Mouse (Mus musculus) granulocyte monocyte progenitor cell, adult 5-6 weeks (primary cell): Measurements from ENCODE around the gene Cog2. TPM values are rescaled to one million over a fixed set of nuclear protein-coding genes. Genes with fewer than 3 reads are reported as not detected.

Experiments
- ATAC-seq: replicated peaks from 2 replicates; pipeline ENCODE4 v1.8.0; 2016; ENCODE audit warnings: mild to moderate bottlenecking, moderate TSS enrichment, inconsistent platforms; ENCODE audit not compliant: poor library complexity, severe bottlenecking
- total RNA-seq, 2 experiments: library from RNA; stranded (forward) in 1 of 2; stranded (reverse) in 1 of 2; fragments of 200-712, 200-1000 nt in 1 of 2; fragments of >200 nt in 1 of 2; fragmentation: Nextera tagmentation in 1 of 2; gene quantifications; 2 replicates each; pipeline ENCODE4 v1.2.3; 2014 to 2017

Gene Cog2
- total RNA-seq (2014; fragmentation: Nextera tagmentation) (18.9 and 22.5 TPM in 2 replicates), total RNA-seq (2017) (22.5 and 25.8 TPM in 2 replicates)

- ATAC-seq: peak; percentile 99
Measured at GRCm38 (mm10) chr8:124520249-124521080, at the start of gene Cog2. Cog2 (plus strand) TSS chr8:124520767.

GRCm38 (mm10) chr8:124475690-124476089 is 44.9 kb upstream of the Cog2 start:
- no peak for ATAC-seq

- ATAC-seq: no peak
Measured at GRCm38 (mm10) chr8:124476701-124477100, 43.9 kb upstream of the Cog2 start.

- no peak for ATAC-seq
Measured at GRCm38 (mm10) chr8:124479251-124479650, 41.3 kb upstream of the Cog2 start.

- ATAC-seq: no peak
Measured at GRCm38 (mm10) chr8:124480321-124480720, 40.2 kb upstream of the Cog2 start.

GRCm38 (mm10) chr8:124482790-124483189 is 37.8 kb upstream of the Cog2 start:
- ATAC-seq: no peak

GRCm38 (mm10) chr8:124483356-124484115 is 37.0 kb upstream of the Cog2 start:
- ATAC-seq: no peak

- no peak for ATAC-seq
Measured at GRCm38 (mm10) chr8:124489311-124489710, 31.3 kb upstream of the Cog2 start.

GRCm38 (mm10) chr8:124489786-124490185 is 30.8 kb upstream of the Cog2 start:
- ATAC-seq: no peak

- no peak for ATAC-seq
Measured at GRCm38 (mm10) chr8:124494397-124494796, 26.2 kb upstream of the Cog2 start.

- ATAC-seq: no peak
Measured at GRCm38 (mm10) chr8:124494955-124495354, 25.6 kb upstream of the Cog2 start.

- no peak for ATAC-seq
Measured at GRCm38 (mm10) chr8:124495676-124496075, 24.9 kb upstream of the Cog2 start.

GRCm38 (mm10) chr8:124496266-124496665 is 24.3 kb upstream of the Cog2 start:
- ATAC-seq: no peak

- ATAC-seq: no peak
Measured at GRCm38 (mm10) chr8:124496871-124497270, 23.7 kb upstream of the Cog2 start.

GRCm38 (mm10) chr8:124498398-124498797 is 22.2 kb upstream of the Cog2 start:
- ATAC-seq: no peak

- ATAC-seq: no peak
Measured at GRCm38 (mm10) chr8:124499236-124499937, 21.2 kb upstream of the Cog2 start.

- ATAC-seq: no peak
Measured at GRCm38 (mm10) chr8:124499938-124500239, 20.7 kb upstream of the Cog2 start.

- ATAC-seq: no peak
Measured at GRCm38 (mm10) chr8:124505626-124506025, 14.9 kb upstream of the Cog2 start.

- ATAC-seq: no peak
Measured at GRCm38 (mm10) chr8:124507572-124508320, 12.8 kb upstream of the Cog2 start.

- no peak for ATAC-seq
Measured at GRCm38 (mm10) chr8:124508321-124508695, 12.3 kb upstream of the Cog2 start.
